Mouse (Mus musculus) right cerebral cortex, postnatal 10 days (tissue): ENCODE measurements around the gene Hoxb6.

Experiments
- DNase-seq, 2 experiments: peaks; one replicate each; pipeline ENCODE4 v3.0.0; 2021; ENCODE audit warnings: low spot score in 2 of 2

Gene Hoxb6

GRCm38 (mm10) chr11:96269869-96270268 is 22.4 kb upstream of the Hoxb6 start:
- no peak for DNase-seq

DNA sequence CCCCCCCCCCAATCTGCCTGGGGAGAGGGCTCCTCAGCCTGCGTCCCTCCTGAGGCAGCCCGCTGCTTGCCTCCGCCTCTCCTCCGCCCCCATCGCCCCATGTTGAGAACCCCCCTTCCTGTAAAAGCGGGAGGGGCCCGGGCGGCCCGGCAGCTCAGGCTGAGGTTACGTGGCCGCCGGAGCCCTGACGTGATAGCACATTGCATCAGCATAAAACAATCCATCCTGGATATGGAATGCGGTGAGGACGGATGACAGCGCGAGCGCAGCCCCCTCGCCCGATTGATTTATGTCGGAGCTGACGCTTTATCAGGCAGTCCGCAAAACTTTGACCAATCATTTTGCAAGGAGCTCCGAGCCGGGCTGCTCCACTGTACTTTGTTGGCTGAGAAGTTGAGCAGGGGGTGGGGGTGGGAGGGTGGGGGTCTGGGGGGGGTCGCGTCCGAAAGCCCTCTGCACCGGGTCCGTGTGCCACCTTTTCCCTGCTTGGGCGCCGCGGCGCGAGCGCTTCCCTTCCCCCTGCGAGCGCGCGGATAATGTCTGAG is 21.2 kb upstream of the Hoxb6 start, which contains the start of gene Hoxb9:
Gene Hoxb9, plus strand, starts transcription at position 462 of the 545 bp plus-strand sequence.
- no peak for DNase-seq

- DNase-seq = no peak
Observed at GRCm38 (mm10) chr11:96271541-96272011, 20.7 kb upstream of the Hoxb6 start.

DNA sequence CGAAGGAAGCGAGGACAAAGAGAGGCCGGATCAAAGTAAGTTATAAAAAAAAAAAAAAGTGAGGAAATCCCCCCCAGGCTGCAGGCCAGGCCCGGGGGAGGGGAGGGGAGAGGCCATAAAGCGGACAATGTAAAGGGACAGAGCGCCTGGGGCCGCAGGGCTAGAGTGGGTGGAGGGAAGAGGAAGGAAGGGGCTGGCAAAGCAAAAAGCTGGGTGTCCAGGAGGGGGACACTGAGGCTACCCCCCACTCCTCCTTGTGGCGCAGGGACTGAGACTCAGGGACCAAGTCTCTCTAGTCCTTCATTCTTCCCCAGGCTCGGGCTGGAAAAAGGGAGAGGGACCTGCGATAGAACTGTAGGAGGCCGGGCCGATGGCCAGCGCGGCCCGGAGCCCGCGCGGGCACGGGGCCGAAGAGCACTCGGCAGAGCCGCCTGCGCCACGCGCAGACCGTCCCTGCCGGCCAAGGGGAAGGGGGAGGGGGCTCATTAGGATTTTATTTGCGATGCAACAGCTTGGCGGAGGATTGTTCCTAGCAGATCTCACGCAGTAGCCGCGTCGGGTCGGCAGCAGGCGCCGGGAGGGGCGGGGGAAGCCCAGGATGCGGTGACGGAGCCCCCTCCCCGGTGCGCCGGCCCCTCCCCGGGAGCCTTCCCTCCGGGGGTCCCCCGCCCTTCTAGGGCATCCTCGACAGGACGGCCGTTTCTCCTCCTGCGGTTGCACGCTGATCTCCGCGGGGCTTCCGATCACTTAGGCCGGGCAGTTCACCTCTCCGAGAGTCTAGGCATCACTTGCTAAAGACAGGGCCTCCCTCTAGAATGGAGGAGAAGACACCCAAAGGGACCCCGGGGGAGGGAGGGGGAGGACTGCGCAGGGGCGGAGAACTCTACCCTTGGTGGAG is 20.0 kb upstream of the Hoxb6 start:
- DNase-seq = no peak

DNA sequence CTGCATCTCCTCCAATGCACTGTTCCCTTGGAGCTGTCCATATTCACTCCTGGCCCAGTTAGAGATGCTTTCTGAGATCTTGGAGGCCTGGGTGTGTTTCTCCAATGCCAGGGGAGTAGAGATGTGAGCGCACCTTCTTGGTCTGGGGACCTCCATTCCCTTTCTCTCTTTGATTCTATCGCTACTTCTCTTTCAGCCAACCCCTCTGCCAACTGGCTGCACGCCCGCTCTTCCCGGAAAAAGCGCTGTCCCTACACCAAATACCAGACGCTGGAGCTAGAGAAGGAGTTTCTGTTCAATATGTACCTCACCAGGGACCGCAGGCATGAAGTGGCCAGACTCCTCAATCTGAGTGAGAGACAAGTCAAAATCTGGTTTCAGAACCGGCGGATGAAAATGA is 17.8 kb upstream of the Hoxb6 start:
- no peak for DNase-seq

DNA sequence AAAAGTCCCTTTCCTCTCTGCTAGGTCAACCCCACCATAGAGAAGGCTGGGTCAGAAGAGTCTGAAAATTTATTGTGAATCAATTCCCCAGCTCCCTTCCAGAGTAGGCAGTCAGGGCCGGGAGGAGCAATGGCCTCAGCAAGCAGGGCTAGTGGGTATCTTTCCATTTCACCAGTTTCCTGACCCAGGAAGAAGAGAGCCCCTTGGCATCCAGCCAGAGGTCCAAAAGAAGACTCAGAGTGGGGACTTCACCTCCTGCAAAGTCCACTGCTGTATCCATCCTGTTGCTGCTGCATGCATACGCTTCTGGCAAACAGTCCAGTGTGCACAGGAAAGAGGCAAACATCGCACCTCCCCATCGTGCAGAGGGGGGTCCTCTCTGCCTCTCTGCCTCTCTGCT is 16.4 kb upstream of the Hoxb6 start:
- no peak for DNase-seq

DNA sequence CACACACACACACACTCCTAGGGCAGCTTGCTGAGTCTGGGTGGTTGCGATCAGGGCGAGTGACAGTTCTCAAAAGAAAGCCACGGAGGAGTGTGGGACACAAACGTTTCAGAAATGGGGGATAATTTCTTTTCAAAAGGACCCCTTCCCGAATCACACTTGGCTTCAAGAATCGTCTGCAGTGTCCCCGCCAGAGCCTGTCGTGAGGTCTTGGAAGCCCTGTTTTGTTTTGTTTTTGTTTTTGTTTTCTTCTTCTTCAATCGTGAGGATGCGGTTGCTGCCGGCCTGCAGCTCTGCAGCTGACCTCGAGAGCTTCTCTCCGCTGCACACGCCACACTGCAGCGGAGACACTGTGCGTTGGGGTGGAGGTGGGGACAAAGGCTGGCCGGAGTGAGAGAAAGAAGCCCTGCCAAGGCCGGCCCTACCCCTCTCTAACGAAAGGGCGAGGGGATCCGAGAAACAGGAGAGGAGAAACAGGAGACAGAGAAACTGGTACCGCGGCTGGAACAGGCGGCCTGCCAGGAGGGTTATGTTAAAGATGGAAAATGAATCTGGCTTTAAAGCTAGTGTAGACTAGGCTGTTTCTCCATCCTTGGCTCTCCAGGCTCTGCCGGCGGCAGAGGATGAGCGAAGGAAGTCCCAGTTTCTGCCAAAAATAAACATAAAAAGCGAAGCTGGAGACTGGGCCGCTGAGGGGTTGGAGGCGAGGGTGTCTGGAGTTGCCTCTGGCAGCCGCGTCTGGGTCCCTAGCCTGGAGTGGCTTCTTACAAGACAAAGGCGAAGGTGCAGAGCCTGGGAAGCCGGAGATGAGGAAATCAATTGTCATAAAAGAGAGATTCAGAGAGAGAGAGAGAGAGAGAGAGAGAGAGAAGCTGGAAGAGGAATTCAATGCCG is 14.9 kb upstream of the Hoxb6 start:
- DNase-seq = no peak

- DNase-seq = no peak
Observed at GRCm38 (mm10) chr11:96278324-96278723, 14.0 kb upstream of the Hoxb6 start.

GRCm38 (mm10) chr11:96278773-96279172 is 13.5 kb upstream of the Hoxb6 start:
- peak; percentile 81 to 88 for DNase-seq

GRCm38 (mm10) chr11:96279421-96280233 is 12.6 kb upstream of the Hoxb6 start:
- DNase-seq = no peak

- no peak for DNase-seq
Observed at GRCm38 (mm10) chr11:96280399-96281378, 11.6 kb upstream of the Hoxb6 start.

GRCm38 (mm10) chr11:96281396-96281795 is 10.9 kb upstream of the Hoxb6 start:
- no peak for DNase-seq

DNA sequence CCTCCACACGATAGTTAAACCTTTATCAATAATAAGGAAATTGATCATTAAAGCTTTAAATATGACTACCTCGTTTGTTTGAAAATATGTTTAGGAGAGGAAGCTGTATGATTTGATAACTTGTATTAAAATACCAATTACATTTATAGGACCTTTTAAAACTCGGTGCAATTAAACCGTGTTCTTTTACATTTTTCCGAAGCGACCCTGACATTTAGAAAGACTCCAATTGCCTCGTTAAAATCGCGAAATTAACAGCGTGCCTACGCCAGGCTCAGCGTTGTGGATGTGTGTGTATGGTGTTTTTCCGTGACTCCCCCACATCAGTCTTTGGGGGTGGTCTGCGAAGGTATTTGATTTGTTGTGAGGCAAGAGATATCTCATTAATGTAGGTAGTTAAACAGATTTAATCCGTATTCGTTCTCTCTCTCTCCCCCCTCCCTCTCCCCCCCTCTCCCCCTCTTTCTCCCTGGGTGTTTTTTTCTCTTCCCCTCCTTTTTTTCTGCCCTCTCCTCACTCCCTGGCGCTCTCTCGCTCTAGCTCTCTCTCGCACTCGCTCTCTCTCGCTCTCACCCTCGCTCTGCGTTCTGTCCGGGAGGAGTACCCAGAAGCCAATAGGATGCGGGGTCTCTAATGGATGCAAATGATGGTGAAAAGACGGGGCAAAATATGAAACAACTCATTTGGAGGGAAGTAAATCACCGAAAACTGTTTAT is 10.3 kb upstream of the Hoxb6 start, which contains the start of gene Hoxb8:
Gene Hoxb8, plus strand, starts transcription at position 51 of the 716 bp plus-strand sequence.
- DNase-seq = no peak

- no peak for DNase-seq
Observed at GRCm38 (mm10) chr11:96282795-96283430, 9.4 kb upstream of the Hoxb6 start.

DNA sequence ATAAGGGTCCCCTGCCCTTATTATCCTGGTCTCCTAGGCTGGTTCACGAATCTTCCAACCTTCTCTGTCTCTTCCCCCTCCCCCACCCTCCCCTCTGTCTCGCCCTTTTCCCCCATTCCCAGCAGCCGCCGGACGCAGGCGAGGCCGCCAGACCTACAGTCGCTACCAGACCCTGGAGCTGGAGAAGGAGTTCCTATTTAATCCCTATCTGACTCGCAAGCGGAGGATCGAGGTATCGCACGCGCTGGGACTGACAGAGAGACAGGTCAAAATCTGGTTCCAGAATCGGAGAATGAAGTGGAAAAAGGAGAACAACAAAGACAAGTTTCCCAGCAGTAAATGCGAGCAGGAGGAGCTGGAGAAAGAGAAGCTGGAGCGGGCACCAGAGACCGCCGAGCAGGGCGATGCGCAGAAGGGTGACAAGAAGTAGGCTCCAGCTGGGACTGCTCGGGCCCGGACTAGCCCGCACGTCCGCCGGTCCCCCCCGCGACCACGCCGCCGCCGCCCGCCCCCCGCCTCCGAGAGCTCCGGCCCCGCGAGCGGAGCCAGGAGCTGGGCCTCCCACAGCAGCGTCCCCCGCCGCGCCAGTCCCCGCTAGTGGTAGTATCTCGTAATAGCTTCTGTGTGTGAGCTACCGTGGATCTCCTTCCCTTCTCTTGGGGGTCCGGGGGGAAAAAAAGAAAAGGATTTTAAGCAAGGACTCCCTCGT is 8.1 kb upstream of the Hoxb6 start:
- DNase-seq = no peak

GRCm38 (mm10) chr11:96284774-96285734 is 7.2 kb upstream of the Hoxb6 start:
- no peak for DNase-seq
